Mouse (Mus musculus): ENCODE results near the gene Ankrd44.

GRCm38 (mm10) chr1:54715061-54715760 is 211.0 kb downstream of the Ankrd44 start:
- TF ChIP-seq CTCF (IDR thresholded peaks at IDR 0.05; ENCODE audit: low read depth, low read length) (no peak), POLR2A (IDR thresholded peaks at IDR 0.05; ENCODE audit: borderline replicate concordance, low read depth, low read length) (no peak)

Data from bone marrow macrophage, adult 2 months (primary cell).